Mouse (Mus musculus): ENCODE measurements around the gene Fancc. TPM values are rescaled to one million over a fixed set of nuclear protein-coding genes. Genes with fewer than 3 reads are reported as not detected.

Fancc gene
- polyA plus RNA-seq, 1 experiment from 2014 or later: 21.8 TPM

- no peaks in the 10 kb centered on the region for H3K9me3 ChIP-seq (replicated peaks; ENCODE audit: control insufficient read depth, low read length)
- WGBS: 75% methylated on average over 3 of the region's 3 CpGs
- no peak overlapping the region for H3K4me2 ChIP-seq (ENCODE audit: low read depth, low read length)
- H3K4me3 ChIP-seq (ENCODE audit: low read depth, low read length): no peak overlapping the region
- H3K36me3 ChIP-seq (replicated peaks; ENCODE audit: control insufficient read depth, insufficient read depth, low read depth, low read length): peaks cover 2% of the 10 kb centered on the region; the same call in 1 of the 2 replicates
- H3K9ac ChIP-seq (replicated peaks; ENCODE audit: low read length): no peak overlapping the region
- no peaks in the 10 kb centered on the region for H3K27me3 ChIP-seq (ENCODE audit: control insufficient read depth, insufficient read depth, low read length)
- H3K4me1 ChIP-seq (ENCODE audit: control insufficient read depth, insufficient read depth, low read length): no peaks in the 10 kb centered on the region
- DNase-seq (ENCODE audit: low spot score) (no peak), ATAC-seq (replicated peaks; ENCODE audit: insufficient number of reproducible peaks, low FRiP score, low TSS enrichment, low read depth) (no peak)
- H3K27ac ChIP-seq (replicated peaks; ENCODE audit: low read depth, low read length): no peak overlapping the region
These were observed 187.5 kb downstream of the Fancc start for GRCm38 (mm10) chr13:63309563-63309962.

GRCm38 (mm10) chr13:63306768-63307167, 190.3 kb downstream of the Fancc start:
- 81% methylated on average over 5 of the region's 5 CpGs for WGBS
- Histone ChIP-seq H3K4me3 (ENCODE audit: low read depth, low read length) (no peak overlapping the region), H3K27ac (replicated peaks; ENCODE audit: low read depth, low read length) (no peak overlapping the region), H3K9me3 (replicated peaks; ENCODE audit: control insufficient read depth, low read length) (no peaks in the 10 kb centered on the region), H3K36me3 (replicated peaks; ENCODE audit: control insufficient read depth, insufficient read depth, low read depth, low read length) (peaks cover 2% of the 10 kb centered on the region; the same call in 1 of the 2 replicates), H3K4me2 (ENCODE audit: low read depth, low read length) (no peak overlapping the region), H3K27me3 (ENCODE audit: control insufficient read depth, insufficient read depth, low read length) (no peaks in the 10 kb centered on the region), H3K9ac (replicated peaks; ENCODE audit: low read length) (no peak overlapping the region), H3K4me1 (ENCODE audit: control insufficient read depth, insufficient read depth, low read length) (no peaks in the 10 kb centered on the region)
- DNase-seq (ENCODE audit: low spot score): no peak
- ATAC-seq (replicated peaks; ENCODE audit: insufficient number of reproducible peaks, low FRiP score, low TSS enrichment, low read depth): no peak

- no peaks in the 10 kb centered on the region for H3K9me3 ChIP-seq (replicated peaks; ENCODE audit: control insufficient read depth, low read length)
- no peak overlapping the region for H3K4me2 ChIP-seq (ENCODE audit: low read depth, low read length)
- no peak overlapping the region; the same call in 1 of the 2 replicates for H3K27ac ChIP-seq (replicated peaks; ENCODE audit: low read depth, low read length)
- ATAC-seq (replicated peaks; ENCODE audit: insufficient number of reproducible peaks, low FRiP score, low TSS enrichment, low read depth) (no peak), DNase-seq (ENCODE audit: low spot score) (no peak)
- H3K27me3 ChIP-seq (ENCODE audit: control insufficient read depth, insufficient read depth, low read length): no peaks in the 10 kb centered on the region
- H3K4me3 ChIP-seq (ENCODE audit: low read depth, low read length): no peak overlapping the region
- 73% methylated on average over 16 of the region's 16 CpGs for WGBS
- H3K9ac ChIP-seq (replicated peaks; ENCODE audit: low read length): no peak overlapping the region
- H3K36me3 ChIP-seq (replicated peaks; ENCODE audit: control insufficient read depth, insufficient read depth, low read depth, low read length): peaks cover 16% of the 10 kb centered on the region
- H3K4me1 ChIP-seq (ENCODE audit: control insufficient read depth, insufficient read depth, low read length): no peaks in the 10 kb centered on the region
These were observed 191.7 kb downstream of the Fancc start for GRCm38 (mm10) chr13:63305160-63306011.

DNA sequence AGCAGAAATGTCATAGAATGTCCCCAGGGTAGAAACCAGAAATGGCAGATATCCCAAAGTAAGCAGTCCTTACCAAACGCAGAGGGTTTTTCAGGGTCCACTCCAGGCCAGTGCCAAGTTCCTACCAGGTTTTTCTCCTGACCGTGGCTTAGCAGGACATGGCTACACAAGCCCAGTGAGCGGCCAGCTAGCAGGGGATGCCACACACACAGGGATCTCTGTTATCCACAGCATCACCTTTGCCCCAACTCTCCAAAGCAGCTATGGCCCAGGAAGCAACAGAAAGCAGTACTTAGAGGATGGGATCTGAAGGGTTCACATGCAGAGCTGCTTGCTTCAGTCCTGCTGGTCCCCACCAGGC, 192.3 kb downstream of the Fancc start:
- Histone ChIP-seq H3K9ac (replicated peaks; ENCODE audit: low read length) (no peak overlapping the region), H3K9me3 (replicated peaks; ENCODE audit: control insufficient read depth, low read length) (no peaks in the 10 kb centered on the region), H3K4me1 (ENCODE audit: control insufficient read depth, insufficient read depth, low read length) (no peaks in the 10 kb centered on the region), H3K36me3 (replicated peaks; ENCODE audit: control insufficient read depth, insufficient read depth, low read depth, low read length) (peaks cover 16% of the 10 kb centered on the region), H3K27me3 (ENCODE audit: control insufficient read depth, insufficient read depth, low read length) (no peaks in the 10 kb centered on the region), H3K27ac (replicated peaks; ENCODE audit: low read depth, low read length) (no peak overlapping the region; the same call in 1 of the 2 replicates), H3K4me3 (ENCODE audit: low read depth, low read length) (no peak overlapping the region), H3K4me2 (ENCODE audit: low read depth, low read length) (no peak overlapping the region)
- ATAC-seq (replicated peaks; ENCODE audit: insufficient number of reproducible peaks, low FRiP score, low TSS enrichment, low read depth) (no peak), DNase-seq (ENCODE audit: low spot score) (no peak)
- WGBS: 54% methylated on average over 3 of the region's 3 CpGs

- ATAC-seq (replicated peaks; ENCODE audit: insufficient number of reproducible peaks, low FRiP score, low TSS enrichment, low read depth) (no peak), DNase-seq (ENCODE audit: low spot score) (no peak)
- peaks cover 16% of the 10 kb centered on the region for H3K36me3 ChIP-seq (replicated peaks; ENCODE audit: control insufficient read depth, insufficient read depth, low read depth, low read length)
- H3K9me3 ChIP-seq (replicated peaks; ENCODE audit: control insufficient read depth, low read length): no peaks in the 10 kb centered on the region
- H3K27me3 ChIP-seq (ENCODE audit: control insufficient read depth, insufficient read depth, low read length): no peaks in the 10 kb centered on the region
- no peak overlapping the region for H3K4me3 ChIP-seq (ENCODE audit: low read depth, low read length)
- WGBS: 75% methylated on average over 6 of the region's 6 CpGs
- H3K9ac ChIP-seq (replicated peaks; ENCODE audit: low read length): no peak overlapping the region
- H3K4me1 ChIP-seq (ENCODE audit: control insufficient read depth, insufficient read depth, low read length): no peaks in the 10 kb centered on the region
- H3K27ac ChIP-seq (replicated peaks; ENCODE audit: low read depth, low read length): no peak overlapping the region
- H3K4me2 ChIP-seq (ENCODE audit: low read depth, low read length): no peak overlapping the region
These were observed 192.8 kb downstream of the Fancc start for GRCm38 (mm10) chr13:63304124-63304792.

- peaks cover 19% of the 10 kb centered on the region for H3K36me3 ChIP-seq (replicated peaks; ENCODE audit: control insufficient read depth, insufficient read depth, low read depth, low read length)
- H3K4me2 ChIP-seq (ENCODE audit: low read depth, low read length): no peak overlapping the region
- no peak overlapping the region for H3K9ac ChIP-seq (replicated peaks; ENCODE audit: low read length)
- 93% methylated on average over 5 of the region's 5 CpGs for WGBS
- no peak overlapping the region for H3K4me3 ChIP-seq (ENCODE audit: low read depth, low read length)
- no peaks in the 10 kb centered on the region for H3K9me3 ChIP-seq (replicated peaks; ENCODE audit: control insufficient read depth, low read length)
- ATAC-seq (replicated peaks; ENCODE audit: insufficient number of reproducible peaks, low FRiP score, low TSS enrichment, low read depth) (no peak), DNase-seq (ENCODE audit: low spot score) (no peak)
- no peaks in the 10 kb centered on the region for H3K4me1 ChIP-seq (ENCODE audit: control insufficient read depth, insufficient read depth, low read length)
- no peaks in the 10 kb centered on the region for H3K27me3 ChIP-seq (ENCODE audit: control insufficient read depth, insufficient read depth, low read length)
- H3K27ac ChIP-seq (replicated peaks; ENCODE audit: low read depth, low read length): no peak overlapping the region
These were observed 194.7 kb downstream of the Fancc start for GRCm38 (mm10) chr13:63302381-63302780.

GRCm38 (mm10) chr13:63301764-63302209, 195.3 kb downstream of the Fancc start:
- H3K9me3 ChIP-seq (replicated peaks; ENCODE audit: control insufficient read depth, low read length): no peaks in the 10 kb centered on the region
- H3K9ac ChIP-seq (replicated peaks; ENCODE audit: low read length): no peak overlapping the region
- no peak overlapping the region for H3K4me3 ChIP-seq (ENCODE audit: low read depth, low read length)
- no peaks in the 10 kb centered on the region for H3K27me3 ChIP-seq (ENCODE audit: control insufficient read depth, insufficient read depth, low read length)
- ATAC-seq (replicated peaks; ENCODE audit: insufficient number of reproducible peaks, low FRiP score, low TSS enrichment, low read depth): no peak
- DNase-seq (ENCODE audit: low spot score): no peak
- 45% methylated on average over 3 of the region's 3 CpGs for WGBS
- H3K36me3 ChIP-seq (replicated peaks; ENCODE audit: control insufficient read depth, insufficient read depth, low read depth, low read length): peaks cover 19% of the 10 kb centered on the region
- H3K27ac ChIP-seq (replicated peaks; ENCODE audit: low read depth, low read length): no peak overlapping the region
- no peaks in the 10 kb centered on the region for H3K4me1 ChIP-seq (ENCODE audit: control insufficient read depth, insufficient read depth, low read length)
- H3K4me2 ChIP-seq (ENCODE audit: low read depth, low read length): no peak overlapping the region

DNA sequence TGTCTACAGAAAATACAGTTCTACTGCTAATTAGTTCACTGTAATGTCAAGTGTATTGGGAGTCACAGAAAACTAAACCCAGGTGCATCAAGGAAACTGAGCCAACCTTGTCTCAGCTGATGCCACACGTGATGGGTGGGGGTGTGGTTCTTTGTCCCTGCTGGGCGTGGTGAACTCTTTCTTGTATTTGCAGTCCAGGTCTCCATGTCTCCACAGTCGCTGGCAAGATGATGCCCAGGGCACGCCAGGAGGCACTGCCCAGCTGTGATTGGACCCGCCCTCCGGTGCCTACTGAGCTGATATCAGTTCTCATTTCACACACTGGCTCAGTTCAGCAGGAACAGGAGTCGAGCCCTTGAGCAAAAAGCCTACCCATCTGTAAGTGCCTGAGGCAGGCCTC, 196.1 kb downstream of the Fancc start:
- no peak for ATAC-seq (replicated peaks; ENCODE audit: insufficient number of reproducible peaks, low FRiP score, low TSS enrichment, low read depth)
- H3K9me3 ChIP-seq (replicated peaks; ENCODE audit: control insufficient read depth, low read length): no peaks in the 10 kb centered on the region
- H3K36me3 ChIP-seq (replicated peaks; ENCODE audit: control insufficient read depth, insufficient read depth, low read depth, low read length): peaks cover 19% of the 10 kb centered on the region
- H3K27ac ChIP-seq (replicated peaks; ENCODE audit: low read depth, low read length): no peak overlapping the region
- H3K9ac ChIP-seq (replicated peaks; ENCODE audit: low read length): no peak overlapping the region
- no peaks in the 10 kb centered on the region for H3K4me1 ChIP-seq (ENCODE audit: control insufficient read depth, insufficient read depth, low read length)
- H3K27me3 ChIP-seq (ENCODE audit: control insufficient read depth, insufficient read depth, low read length): no peaks in the 10 kb centered on the region
- DNase-seq (ENCODE audit: low spot score): no peak
- H3K4me2 ChIP-seq (ENCODE audit: low read depth, low read length): no peak overlapping the region
- WGBS: 82% methylated on average over 7 of the region's 7 CpGs
- no peak overlapping the region for H3K4me3 ChIP-seq (ENCODE audit: low read depth, low read length)

Data from embryonic facial prominence, embryonic 11.5 days (tissue).